Mouse (Mus musculus) C2C12 (cell line): ENCODE measurements around the gene Hspbap1.

Experiments
- CEBPB ChIP-seq: IDR thresholded peaks from one replicate; pipeline ENCODE4 v1.6.1; 2011; ENCODE audit warnings: low read depth, mild to moderate bottlenecking, control low read depth, moderate library complexity
- CTCF ChIP-seq: IDR thresholded peaks from one replicate; pipeline ENCODE4 v1.5.1; 2011; ENCODE audit not compliant: control insufficient read depth, insufficient read depth, insufficient read length
- MYOD1 ChIP-seq: IDR thresholded peaks from one replicate; pipeline ENCODE4 v1.6.1; 2011; ENCODE audit warnings: low read depth; ENCODE audit not compliant: control insufficient read depth, insufficient read length
- USF1 ChIP-seq: IDR thresholded peaks from one replicate; pipeline ENCODE4 v1.6.1; 2011; ENCODE audit warnings: low read depth, mild to moderate bottlenecking, control low read depth, moderate library complexity

GRCm38 (mm10) chr16:35772598-35772997 lies 2.4 kb downstream of the Hspbap1 start:
- no peak for TF ChIP-seq CEBPB
- TF ChIP-seq CTCF: no peak
- TF ChIP-seq USF1: no peak
- TF ChIP-seq MYOD1: no peak
